Mouse (Mus musculus) embryonic fibroblast, embryonic 13.5 days (primary cell): ENCODE results near the gene Akain1.

Source experiments
- CTCF ChIP-seq: IDR thresholded peaks from 2 replicates; pipeline ENCODE4 v1.5.1; 2011; ENCODE audit warnings: mild to moderate bottlenecking, control low read depth, low read length, moderate library complexity, borderline replicate concordance; ENCODE audit not compliant: insufficient read depth
- POLR2A ChIP-seq: IDR thresholded peaks from 2 replicates; pipeline ENCODE4 v1.6.1; 2011; ENCODE audit warnings: low read depth, mild to moderate bottlenecking, control low read depth, low read length, moderate library complexity

DNA sequence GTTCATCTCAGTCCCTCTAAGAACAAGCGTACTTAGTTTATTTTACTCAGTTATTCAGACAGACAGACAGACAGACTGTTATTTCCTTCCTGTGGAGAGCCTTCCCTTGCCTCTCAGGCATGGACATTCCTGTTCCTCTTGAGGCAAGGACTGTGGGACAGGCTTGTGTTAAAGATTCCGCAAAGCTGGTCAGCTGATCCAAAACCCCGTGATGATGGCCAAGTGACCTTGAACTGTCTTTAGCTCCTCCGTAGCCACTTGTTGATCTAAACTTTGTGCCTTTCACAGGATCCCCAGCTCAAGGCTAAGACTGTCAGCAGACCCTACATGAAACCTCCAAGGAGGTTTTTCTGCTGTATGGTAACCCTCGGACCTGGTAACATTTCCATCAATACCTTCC lies 42.0 kb upstream of the Akain1 start:
- TF ChIP-seq POLR2A (no peak), CTCF (no peak)
